Comparison of ENCODE assay signal across 8 mouse cellular contexts in genomic region chr7:136060339-136061073, GRCm38 (mm10).
DNase-seq lines count a peak whose midpoint lies in the region; ATAC-seq and TF ChIP-seq lines count a peak whose summit lies in the region.

No protein-coding gene starts in this region.

- H3K4me2 ChIP-seq in hindbrain, embryonic 13.5 days = peak overlapping the region; percentile 56
- peak overlapping the region; percentile 53 for H3K4me2 ChIP-seq in lung, embryonic 14.5 days

- H3K9ac ChIP-seq in hindbrain, embryonic 13.5 days = peak overlapping the region; percentile 67
- peak overlapping the region; percentile 27 for H3K9ac ChIP-seq in lung, embryonic 14.5 days

- ATAC-seq in hindbrain, embryonic 13.5 days (ENCODE audit: low FRiP score) = 0 out of 2 replicates have a peak, but pooled peaks have one; percentile 43
- ATAC-seq in lung, embryonic 14.5 days (ENCODE audit: insufficient read depth) = peak; percentile 60; the same call in 1 of the 2 replicates

- peaks cover 52% of the 10 kb centered on the region for H3K4me1 ChIP-seq in hindbrain, embryonic 13.5 days (replicated peaks)
- peaks cover 10% of the 10 kb centered on the region for H3K4me1 ChIP-seq in lung, embryonic 14.5 days (ENCODE audit: insufficient read depth)

- peak; percentile 52 for TF ChIP-seq CTCF in lung, embryonic 14.5 days (IDR thresholded peaks at IDR 0.05; ENCODE audit: low read depth)

- H3K9me3 ChIP-seq in hindbrain, embryonic 13.5 days = no peaks in the 10 kb centered on the region
- no peaks in the 10 kb centered on the region for H3K9me3 ChIP-seq in lung, embryonic 14.5 days (ENCODE audit: low read depth, low read length)

- no peaks in the 10 kb centered on the region for H3K36me3 ChIP-seq in hindbrain, embryonic 13.5 days
- no peaks in the 10 kb centered on the region for H3K36me3 ChIP-seq in lung, embryonic 14.5 days (ENCODE audit: insufficient read depth)

- no peaks in the 10 kb centered on the region for H3K27me3 ChIP-seq in hindbrain, embryonic 13.5 days
- H3K27me3 ChIP-seq in lung, embryonic 14.5 days (ENCODE audit: insufficient read depth, low read length) = no peaks in the 10 kb centered on the region

- DNase-seq in urinary bladder, postnatal 14 days (ENCODE audit: low spot score) = peak; percentile 39
- no peak for DNase-seq in urinary bladder, postnatal 10 days (ENCODE audit: low spot score)
- peak; percentile 56 to 71 for DNase-seq in frontal cortex, postnatal 36 days (ENCODE audit: low spot score in 2 of 2)
- DNase-seq in layer of hippocampus, postnatal 14 days (ENCODE audit: low spot score in 2 of 2) = peak; percentile 64 to 71
- DNase-seq in lung, embryonic 14.5 days = peak; percentile 78
- DNase-seq in ovary, postnatal 14 days (ENCODE audit: low spot score) = peak; percentile 48
- no peak for DNase-seq in adipocyte (ENCODE audit: low spot score)

- WGBS in hindbrain, embryonic 13.5 days = 7% methylated on average over 29 of the region's 29 CpGs
- WGBS in lung, embryonic 14.5 days = 7% methylated on average over 29 of the region's 29 CpGs

- peak overlapping the region; percentile 90 for H3K27ac ChIP-seq in hindbrain, embryonic 13.5 days
- H3K27ac ChIP-seq in lung, embryonic 14.5 days (ENCODE audit: low read depth) = peak overlapping the region; percentile 54; the same call in 1 of the 2 replicates

- peak overlapping the region; percentile 29 for H3K4me3 ChIP-seq in hindbrain, embryonic 13.5 days
- H3K4me3 ChIP-seq in lung, embryonic 14.5 days (ENCODE audit: low read depth, low read length) = peak overlapping the region; percentile 24

Comparison
In these comparisons a context has a peak if more than half of its experiments do, and no peak if none do; other contexts are left out.
1. DNase-seq: peak in urinary bladder, postnatal 14 days (single experiment), frontal cortex, postnatal 36 days (2 of 2), layer of hippocampus, postnatal 14 days (2 of 2), lung, embryonic 14.5 days (single experiment) and ovary, postnatal 14 days (single experiment); none in urinary bladder, postnatal 10 days (single experiment) and adipocyte (single experiment).